Mouse (Mus musculus) cerebellum, adult 11-12 months (tissue): Measurements from ENCODE around the gene Rpl10a.
A peak's percentile ranks its signal among the peaks of the same experiment; 100 is the strongest.

Source experiments
- DNase-seq: peaks from one replicate; pipeline ENCODE4 v3.0.0; 2022

Rpl10a gene

GRCm38 (mm10) chr17:28328366-28328928 lies at the start of gene Rpl10a:
Rpl10a (plus strand) TSS chr17:28328471.
- DNase-seq, result peak; percentile 95

- DNase-seq, result no peak
Observed at GRCm38 (mm10) chr17:28279236-28279635, 49.0 kb upstream of the Rpl10a start.

- no peak for DNase-seq
Observed at GRCm38 (mm10) chr17:28279780-28280422, 48.4 kb upstream of the Rpl10a start.

- DNase-seq, result no peak
Observed at GRCm38 (mm10) chr17:28280423-28280800, 47.9 kb upstream of the Rpl10a start.

GRCm38 (mm10) chr17:28280831-28281377 lies 47.4 kb upstream of the Rpl10a start:
- no peak for DNase-seq

- DNase-seq, result no peak
Observed at GRCm38 (mm10) chr17:28281866-28282441, 46.3 kb upstream of the Rpl10a start.

GRCm38 (mm10) chr17:28283199-28283598 lies 45.1 kb upstream of the Rpl10a start:
- no peak for DNase-seq

- no peak for DNase-seq
Observed at GRCm38 (mm10) chr17:28286133-28286532, 42.1 kb upstream of the Rpl10a start.

- no peak for DNase-seq
Observed at GRCm38 (mm10) chr17:28286964-28287363, 41.3 kb upstream of the Rpl10a start.

GRCm38 (mm10) chr17:28287578-28287977 lies 40.7 kb upstream of the Rpl10a start:
- DNase-seq, result no peak

- DNase-seq, result no peak
Observed at GRCm38 (mm10) chr17:28287980-28288379, 40.3 kb upstream of the Rpl10a start.

GRCm38 (mm10) chr17:28290262-28290661 lies 38.0 kb upstream of the Rpl10a start:
- DNase-seq, result no peak

- DNase-seq, result no peak
Observed at GRCm38 (mm10) chr17:28290671-28291070, 37.6 kb upstream of the Rpl10a start.

- no peak for DNase-seq
Observed at GRCm38 (mm10) chr17:28291346-28291745, 36.9 kb upstream of the Rpl10a start.

GRCm38 (mm10) chr17:28293716-28294115 lies 34.6 kb upstream of the Rpl10a start:
- DNase-seq, result no peak

GRCm38 (mm10) chr17:28294449-28295333 lies 33.6 kb upstream of the Rpl10a start:
- DNase-seq, result no peak

GRCm38 (mm10) chr17:28298888-28299287 lies 29.4 kb upstream of the Rpl10a start:
- no peak for DNase-seq

- no peak for DNase-seq
Observed at GRCm38 (mm10) chr17:28299669-28300320, 28.5 kb upstream of the Rpl10a start.

GRCm38 (mm10) chr17:28300323-28300722 lies 27.9 kb upstream of the Rpl10a start:
- no peak for DNase-seq

- no peak for DNase-seq
Observed at GRCm38 (mm10) chr17:28300850-28301249, 27.4 kb upstream of the Rpl10a start.

GRCm38 (mm10) chr17:28305172-28305571 lies 23.1 kb upstream of the Rpl10a start:
- no peak for DNase-seq
